Mouse (Mus musculus) olfactory bulb, adult 2 months (tissue): ENCODE measurements around the gene Zfp536. TPM values are rescaled to one million over a fixed set of nuclear protein-coding genes. Genes with fewer than 3 reads are reported as not detected.

Experiments used
- H3K27ac ChIP-seq: fragments of 200-500 bp; 2 replicates; pipeline ENCODE4 v1.5.1; 2012; ENCODE audit warnings: low read depth, low read length; ENCODE audit not compliant: insufficient read depth
- H3K4me1 ChIP-seq: fragments of 200-500 bp; 2 replicates; pipeline ENCODE4 v1.6.1; 2012; ENCODE audit warnings: low read length; ENCODE audit not compliant: control insufficient read depth, insufficient read depth
- H3K4me3 ChIP-seq: fragments of 200-500 bp; 2 replicates; pipeline ENCODE4 v1.5.1; 2012; ENCODE audit warnings: mild to moderate bottlenecking, low read depth, low read length, moderate library complexity; ENCODE audit not compliant: insufficient read depth
- CTCF ChIP-seq: fragments of 200-500 bp; IDR thresholded peaks from 2 replicates; pipeline ENCODE4 v1.5.1; 2012; ENCODE audit warnings: low read depth, mild to moderate bottlenecking, low read length, moderate library complexity; ENCODE audit not compliant: insufficient read depth
- POLR2A ChIP-seq: fragments of 200-500 bp; IDR thresholded peaks from 2 replicates; pipeline ENCODE4 v1.6.1; 2012; ENCODE audit warnings: mild to moderate bottlenecking, low read depth, low read length, moderate library complexity; ENCODE audit not compliant: insufficient read depth
- whole genome bisulfite sequencing: fragments of 180-500 bp; shearing (Covaris S2); methylation state at CpG from one replicate; pipeline ENCODE4 v1.1.7; 2018; 5-methylcytosine and 5-hydroxymethylcytosine counted together
- polyA plus RNA-seq: library from polyadenylated mRNA; stranded (reverse); fragments of >200 nt; gene quantifications from 2 replicates; pipeline ENCODE4 v1.2.4, GENCODE M21; 2012; ENCODE audit warnings: low replicate concordance; ENCODE audit not compliant: missing spikeins, insufficient read depth, insufficient read length

Gene Zfp536
- polyA plus RNA-seq, 1 experiment: not detected

DNA sequence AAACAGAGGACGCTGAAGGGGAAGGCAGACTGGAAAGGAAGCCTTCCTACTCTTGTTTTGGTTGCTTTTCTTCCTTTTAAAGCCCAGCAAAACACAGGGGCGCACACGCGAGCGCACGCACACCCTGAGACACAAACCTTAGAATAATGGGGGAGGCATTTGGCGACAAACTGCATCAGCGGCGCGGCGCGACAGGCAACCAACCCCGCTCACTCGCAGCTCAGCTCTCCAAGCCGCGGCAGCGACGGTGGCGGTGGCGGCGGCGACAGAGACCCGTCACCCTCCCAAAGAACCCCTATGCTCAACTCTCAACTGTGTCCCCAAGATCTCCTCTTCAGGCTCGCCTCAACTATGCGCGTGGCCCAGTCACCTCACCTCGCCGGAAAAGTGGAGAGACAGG is 4.4 kb downstream of the Zfp536 start:
- Histone ChIP-seq H3K27ac (no peak overlapping the region), H3K4me1 (peaks cover 29% of the 10 kb centered on the region)
- TF ChIP-seq CTCF (no peak), POLR2A (no peak)

DNA sequence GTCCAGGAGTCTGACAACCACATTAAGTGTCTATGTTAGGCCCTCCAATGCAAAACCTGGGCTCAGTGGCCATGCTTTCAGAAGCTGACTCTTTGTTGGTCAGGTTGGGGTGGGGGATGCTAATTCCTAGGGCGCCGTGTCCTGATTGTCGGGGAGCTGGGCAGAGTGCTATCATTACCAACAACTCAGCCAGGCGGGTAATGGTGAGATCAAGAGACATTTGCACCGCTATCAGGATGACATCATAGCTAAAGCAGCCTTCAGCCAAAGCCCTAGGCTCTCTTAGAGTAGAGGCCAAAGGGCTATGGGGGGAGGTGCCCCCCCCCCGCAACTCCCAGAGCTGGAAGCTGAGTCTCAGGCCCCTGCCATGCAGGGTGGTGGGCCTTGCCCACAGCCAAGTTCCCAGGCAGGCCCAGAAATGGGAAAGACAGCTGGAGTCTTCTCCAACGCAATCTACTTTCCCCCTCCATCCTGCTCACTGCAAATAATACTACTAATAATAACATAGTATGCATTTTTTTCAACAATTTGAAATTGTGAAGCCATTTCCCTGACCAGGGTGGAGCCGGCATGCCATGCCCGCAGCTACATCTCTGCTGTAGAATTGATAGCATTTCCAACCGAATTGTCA is 5.0 kb downstream of the Zfp536 start:
- TF ChIP-seq POLR2A (no peak), CTCF (no peak)
- H3K4me1 ChIP-seq: peaks cover 29% of the 10 kb centered on the region
- WGBS: 31% methylated on average over 10 of the region's 10 CpGs

More for the DNA sequence above, 4.4 kb downstream of the Zfp536 start:
- 2% methylated on average over 28 of the region's 28 CpGs for WGBS
- peak overlapping the region; percentile 58 for H3K4me3 ChIP-seq

DNA sequence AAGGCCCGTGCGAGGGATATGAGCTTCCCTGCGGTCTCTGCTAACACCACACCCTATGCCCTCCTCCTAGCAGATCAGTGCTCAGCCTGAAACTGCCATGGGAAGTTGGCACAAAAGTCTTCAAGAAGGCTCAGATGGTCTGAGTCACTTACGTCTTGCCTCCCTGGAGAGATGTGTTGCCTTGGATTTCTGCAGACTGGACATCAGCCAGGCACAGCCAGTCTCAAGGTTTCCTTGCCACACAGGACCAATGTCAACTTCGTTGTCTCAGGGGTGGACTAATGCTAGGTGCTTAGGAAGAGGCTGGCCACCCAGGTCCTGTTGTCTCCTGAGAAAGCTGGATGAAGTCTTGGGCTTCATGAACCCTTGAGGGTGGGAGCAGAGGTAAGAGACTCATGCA is 14.6 kb downstream of the Zfp536 start:
- no peak overlapping the region for H3K27ac ChIP-seq

More for the DNA sequence above, 5.0 kb downstream of the Zfp536 start:
- Histone ChIP-seq H3K4me3 (peak overlapping the region; percentile 58; the same call in 1 of the 2 replicates), H3K27ac (no peak overlapping the region)

DNA sequence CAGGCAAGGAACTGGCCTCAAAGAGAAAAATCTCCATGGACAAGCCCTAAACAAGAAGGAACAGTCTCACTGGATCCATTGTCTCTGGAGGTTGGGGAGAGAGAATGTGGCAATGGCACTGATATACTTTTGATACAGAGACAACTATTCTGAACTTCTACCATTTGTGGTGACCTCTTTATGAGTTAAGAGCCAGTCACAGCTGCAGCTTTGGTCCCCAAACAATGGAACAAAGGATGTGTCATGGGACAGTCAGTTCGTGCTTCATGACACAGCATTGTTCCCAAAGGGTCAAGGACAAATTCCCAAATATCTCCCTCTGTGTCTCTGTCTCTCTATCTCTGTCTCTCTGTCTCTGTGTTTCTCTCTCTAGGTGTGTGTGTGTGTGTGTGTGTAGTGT is 20.4 kb downstream of the Zfp536 start:
- no peak for TF ChIP-seq CTCF
- no peak for TF ChIP-seq POLR2A
- Histone ChIP-seq H3K4me3 (no peak overlapping the region), H3K27ac (no peak overlapping the region), H3K4me1 (no peaks in the 10 kb centered on the region)
- WGBS: 88% methylated on average over 1 of the region's 1 CpGs

More for the DNA sequence above, 14.6 kb downstream of the Zfp536 start:
- no peaks in the 10 kb centered on the region for H3K4me1 ChIP-seq
- 89% methylated on average over 5 of the region's 5 CpGs for WGBS
- no peak for TF ChIP-seq CTCF
- TF ChIP-seq POLR2A: no peak
- no peak overlapping the region for H3K4me3 ChIP-seq

DNA sequence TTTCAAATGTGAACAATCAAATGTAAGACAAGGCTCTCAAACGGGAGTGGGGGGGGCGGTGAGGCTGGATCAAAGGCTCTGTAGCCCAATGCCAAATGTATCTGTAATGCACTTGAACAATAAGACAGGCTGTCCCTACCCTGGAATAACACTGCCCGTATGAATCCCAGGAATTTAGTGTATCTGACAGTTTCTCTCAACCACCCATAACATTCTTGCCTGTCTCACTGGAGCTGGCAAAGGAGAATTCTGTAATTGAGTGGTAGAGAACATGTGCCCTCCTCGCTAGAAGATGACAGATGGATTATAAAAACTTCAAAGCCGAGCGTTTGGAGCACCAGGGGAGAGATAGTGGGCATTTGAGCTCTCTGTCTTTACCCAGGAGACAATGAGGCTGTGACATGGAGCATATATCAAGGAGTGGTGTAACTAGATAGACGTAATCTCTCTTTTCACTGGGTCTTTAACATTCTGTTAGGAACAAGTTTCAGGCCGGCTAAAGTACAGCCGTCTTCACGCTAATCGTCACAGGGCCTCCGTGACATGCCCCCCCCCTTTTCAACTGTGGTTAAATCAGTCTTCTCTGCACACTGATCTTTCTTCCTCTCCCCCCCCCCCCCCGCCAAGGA is 27.2 kb downstream of the Zfp536 start:
- H3K4me3 ChIP-seq: no peak overlapping the region
- no peaks in the 10 kb centered on the region for H3K4me1 ChIP-seq
- 52% methylated on average over 13 of the region's 13 CpGs for WGBS
- H3K27ac ChIP-seq: no peak overlapping the region
- no peak for TF ChIP-seq POLR2A
- no peak for TF ChIP-seq CTCF

DNA sequence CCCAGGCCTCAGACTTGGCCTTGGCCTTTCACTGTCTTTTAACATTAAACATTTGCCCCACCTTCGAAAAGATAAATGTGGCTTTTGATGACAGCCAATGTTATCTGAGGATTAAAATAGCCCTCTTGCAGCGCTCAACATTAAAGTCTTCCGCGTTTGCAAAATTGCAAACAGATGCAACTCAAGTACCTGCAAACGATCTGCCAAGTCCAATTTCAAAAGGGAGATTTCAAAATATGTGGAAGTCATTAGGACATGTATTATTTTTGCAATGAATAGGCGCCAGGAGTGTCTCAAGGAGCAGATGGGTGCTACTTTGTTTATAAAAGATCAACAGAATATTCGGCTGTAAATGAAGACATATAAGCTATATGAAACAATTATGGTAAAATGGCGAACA is 30.1 kb downstream of the Zfp536 start:
- WGBS: 85% methylated on average over 8 of the region's 8 CpGs
- Histone ChIP-seq H3K4me1 (no peaks in the 10 kb centered on the region), H3K4me3 (no peak overlapping the region), H3K27ac (no peak overlapping the region)
- TF ChIP-seq POLR2A (no peak), CTCF (no peak)

DNA sequence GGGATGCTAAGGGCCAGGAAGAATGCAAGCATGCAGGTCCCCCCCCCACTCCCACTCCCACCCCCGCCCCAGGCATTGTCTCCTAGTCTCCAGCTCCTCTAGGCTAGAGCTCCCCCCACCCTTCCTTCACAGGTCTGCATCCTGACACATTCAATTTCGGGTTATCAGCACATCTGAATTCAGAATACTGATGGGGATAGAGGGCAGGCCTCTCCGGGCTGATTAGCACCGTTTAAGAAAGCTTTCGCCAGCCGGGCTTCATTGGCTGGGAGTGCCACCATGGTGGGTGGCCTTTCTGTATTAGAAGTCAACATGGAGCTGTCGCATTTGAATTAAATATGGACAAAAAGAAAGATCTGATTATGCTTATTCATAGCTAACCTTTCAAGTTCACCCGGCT is 36.2 kb downstream of the Zfp536 start:
- Histone ChIP-seq H3K4me3 (no peak overlapping the region), H3K27ac (no peak overlapping the region), H3K4me1 (no peaks in the 10 kb centered on the region)
- 52% methylated on average over 8 of the region's 8 CpGs for WGBS
- no peak for TF ChIP-seq CTCF
- TF ChIP-seq POLR2A: no peak

DNA sequence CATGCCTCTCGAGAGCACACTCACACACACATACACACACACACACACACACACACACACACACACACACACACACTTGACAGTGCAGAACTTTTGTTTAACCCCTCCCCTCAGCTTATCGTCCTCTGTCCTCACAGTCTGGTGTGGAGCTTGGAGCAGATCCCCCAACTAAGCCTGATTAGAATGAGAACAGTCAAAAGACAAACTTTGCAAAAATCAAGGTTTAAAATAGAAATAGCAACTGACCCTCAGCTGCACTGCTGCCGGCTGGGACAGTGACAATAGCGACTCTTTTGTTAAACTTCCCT is 37.1 kb downstream of the Zfp536 start:
- no peaks in the 10 kb centered on the region for H3K4me1 ChIP-seq
- no peak overlapping the region for H3K4me3 ChIP-seq
- whole genome bisulfite sequencing: 34% methylated on average over 4 of the region's 4 CpGs
- no peak overlapping the region for H3K27ac ChIP-seq
- TF ChIP-seq CTCF: no peak
- TF ChIP-seq POLR2A: no peak

DNA sequence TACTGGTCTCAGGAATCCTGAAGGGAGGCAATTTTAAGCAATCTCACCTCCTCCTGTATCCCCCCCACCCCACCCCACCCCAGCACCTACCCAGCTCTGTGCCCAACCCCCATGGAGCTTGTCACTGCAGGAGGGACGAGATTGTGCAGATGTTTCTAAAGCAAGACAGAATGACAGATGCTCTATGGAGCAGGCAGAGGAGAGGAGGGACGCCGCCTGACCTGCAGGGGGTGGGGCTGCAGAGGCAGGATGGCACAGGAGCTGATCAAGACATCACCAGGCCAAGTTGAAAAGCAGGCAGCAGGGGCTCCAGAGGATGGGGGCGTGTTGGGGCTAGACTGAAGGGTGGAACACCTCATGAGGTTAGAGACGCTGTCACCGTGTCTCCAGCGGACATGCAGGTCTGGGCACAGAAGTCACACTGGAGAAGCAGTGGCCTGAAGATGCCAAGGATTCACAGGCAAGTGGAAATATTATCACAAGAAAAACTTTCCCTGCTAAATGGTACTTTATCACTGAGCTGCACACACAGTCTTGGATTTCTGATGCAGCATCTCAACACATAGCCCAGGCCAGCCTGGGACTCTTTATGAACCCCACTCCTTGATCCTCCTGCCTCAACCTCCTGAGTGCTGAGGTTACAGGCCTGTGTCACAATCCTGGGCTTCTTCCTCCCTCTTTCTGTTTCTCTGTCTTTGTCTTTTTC is 37.6 kb downstream of the Zfp536 start:
- no peak overlapping the region for H3K27ac ChIP-seq
- TF ChIP-seq POLR2A: no peak
- no peak for TF ChIP-seq CTCF
- H3K4me3 ChIP-seq: no peak overlapping the region
- WGBS: 75% methylated on average over 7 of the region's 7 CpGs
- no peaks in the 10 kb centered on the region for H3K4me1 ChIP-seq
